Mouse (Mus musculus) limb, embryonic 15.5 days (tissue): ENCODE data around the gene Vmn1r46. TPM values are rescaled to one million over a fixed set of nuclear protein-coding genes. Genes with fewer than 3 reads are reported as not detected.
"Not testable (repeated sequence)": the region's sequence is repeated elsewhere in the genome, so short reads cannot be mapped to it uniquely, and the experiment has no call there.

Source experiments
- ATAC-seq: fragments of 200-750 bp; cut with Nextera tagmentation; 2 replicates; pipeline ENCODE4 v1.8.0; 2017; ENCODE audit warnings: low read depth, moderate TSS enrichment; ENCODE audit not compliant: insufficient number of reproducible peaks, low FRiP score, low TSS enrichment
- H3K27ac ChIP-seq: fragments of 300-500 bp; sonication (generic); 2 replicates; pipeline ENCODE4 v1.5.1; 2015; ENCODE audit warnings: moderate library complexity, mild to moderate bottlenecking, inconsistent platforms
- H3K27me3 ChIP-seq: fragments of 300-500 bp; sonication (generic); 2 replicates; pipeline ENCODE4 v1.6.1; 2015; ENCODE audit warnings: inconsistent platforms
- H3K36me3 ChIP-seq: fragments of 300-500 bp; sonication (generic); 2 replicates; pipeline ENCODE4 v1.6.1; 2015; ENCODE audit warnings: inconsistent platforms
- H3K4me1 ChIP-seq: fragments of 300-500 bp; sonication (generic); 2 replicates; pipeline ENCODE4 v1.6.1; 2015; ENCODE audit warnings: inconsistent platforms
- H3K4me2 ChIP-seq: fragments of 300-500 bp; sonication (generic); 2 replicates; pipeline ENCODE4 v1.6.1; 2015; ENCODE audit warnings: mild to moderate bottlenecking, inconsistent platforms
- H3K4me3 ChIP-seq: fragments of 300-500 bp; sonication (generic); 2 replicates; pipeline ENCODE4 v1.5.1; 2015; ENCODE audit warnings: mild to moderate bottlenecking, inconsistent platforms
- H3K9ac ChIP-seq: fragments of 300-500 bp; sonication (generic); 2 replicates; pipeline ENCODE4 v1.6.1; 2015; ENCODE audit warnings: inconsistent platforms
- H3K9me3 ChIP-seq: fragments of 300-500 bp; sonication (generic); 2 replicates; pipeline ENCODE4 v1.6.1; 2016; ENCODE audit warnings: inconsistent platforms
- WGBS: fragments of 180-500 bp; shearing (Covaris S2); methylation state at CpG from one replicate; pipeline ENCODE4 v1.1.7; 2015; 5-methylcytosine and 5-hydroxymethylcytosine counted together
- polyA plus RNA-seq: library from polyadenylated mRNA; unstranded; fragments of >200 nt; fragmentation: Nextera tagmentation; extraction: Ambion mirVana; gene quantifications from 2 replicates; pipeline ENCODE4 v1.2.1, GENCODE M21; 2015

Vmn1r46 gene
- polyA plus RNA-seq: not detected in 2 replicates

DNA sequence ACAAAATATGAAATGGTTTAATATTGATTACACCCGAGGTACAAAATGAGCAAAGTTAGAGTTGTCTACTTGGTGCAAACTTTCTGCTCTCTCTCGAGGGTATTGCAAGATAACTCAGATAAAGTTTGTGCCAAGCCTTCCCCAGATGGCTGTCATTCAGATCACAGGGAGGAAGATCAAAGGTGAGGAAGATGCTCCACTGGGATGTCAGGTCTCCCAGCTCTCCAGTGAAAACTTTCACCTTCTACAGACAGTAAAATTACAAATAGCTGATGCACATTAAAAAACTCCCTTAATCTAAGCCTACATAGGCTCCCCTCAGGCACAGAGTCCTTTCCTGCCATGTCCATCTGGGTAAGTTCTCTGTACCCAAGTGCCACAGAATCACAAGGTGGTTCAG, at the start of gene Vmn1r46:
Gene Vmn1r46 (plus strand): TSS at position 301 of the 400 bp plus-strand sequence.
- Histone ChIP-seq H3K27me3 (no peaks in the 10 kb centered on the region), H3K4me3 (no peak within 1 kb of the TSS), H3K4me2 (no peak within 1 kb of the TSS), H3K36me3 (no peaks in the 10 kb centered on the region), H3K4me1 (no peaks in the 10 kb centered on the region), H3K9ac (no peak within 1 kb of the TSS), H3K9me3 (peaks cover 4% of the 10 kb centered on the region; the same call in 1 of the 2 replicates), H3K27ac (no peak within 1 kb of the TSS)
- ATAC-seq: no peak
- WGBS: 58% methylated on average over 2 of the region's 2 CpGs

DNA sequence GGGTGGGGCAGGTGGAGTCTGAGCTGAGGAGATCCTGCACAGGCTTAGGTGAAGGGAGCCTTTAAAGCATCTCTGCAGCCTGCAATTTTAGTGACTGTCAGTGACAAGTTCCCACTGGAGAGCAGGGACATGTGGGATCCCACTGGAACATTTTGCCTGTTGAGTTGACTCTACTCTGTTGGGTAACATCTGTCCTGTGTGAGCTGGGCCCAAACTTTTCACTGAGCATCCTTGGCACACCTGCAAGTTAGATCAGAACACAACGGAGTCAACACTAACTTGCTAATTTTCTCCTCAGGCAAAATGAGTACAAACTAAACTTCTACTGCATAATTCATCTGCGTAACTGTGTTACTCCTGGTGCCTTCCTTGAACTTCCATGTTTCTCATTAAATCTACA, 28.6 kb upstream of the Vmn1r46 start, which contains the start of gene Vmn1r45:
Gene Vmn1r45 (minus strand): TSS at position 101 of the 400 bp plus-strand sequence.
- WGBS: 83% methylated on average over 2 of the region's 2 CpGs
- H3K4me2 ChIP-seq, H3K9me3 ChIP-seq, H3K9ac ChIP-seq, H3K27ac ChIP-seq, ATAC-seq, H3K27me3 ChIP-seq, H3K36me3 ChIP-seq, H3K4me1 ChIP-seq, H3K4me3 ChIP-seq: not testable (repeated sequence)

DNA sequence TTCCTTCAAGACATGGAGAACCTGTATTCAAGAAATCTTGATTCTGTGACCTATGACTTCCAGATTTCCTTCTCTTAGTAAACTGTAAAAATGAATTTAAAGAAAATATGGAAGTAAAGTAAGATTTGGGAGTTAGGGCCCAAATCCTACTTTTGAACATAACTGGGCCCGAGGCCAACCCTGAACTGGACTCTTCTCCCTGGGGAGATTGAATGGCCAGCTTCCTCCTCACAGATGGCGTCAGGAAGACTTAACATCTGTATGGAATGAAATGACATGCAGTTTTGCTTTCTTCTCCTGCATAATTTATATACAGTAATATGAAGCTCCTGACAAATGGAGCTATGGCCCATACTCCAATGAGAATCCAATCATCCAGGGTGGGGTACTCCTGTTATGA, 28.2 kb upstream of the Vmn1r46 start:
- Histone ChIP-seq H3K27me3 (no peaks in the 10 kb centered on the region), H3K4me1 (no peaks in the 10 kb centered on the region), H3K9ac (no peak overlapping the region), H3K4me3 (no peak overlapping the region), H3K9me3 (no peaks in the 10 kb centered on the region), H3K27ac (no peak overlapping the region), H3K4me2 (no peak overlapping the region), H3K36me3 (no peaks in the 10 kb centered on the region)
- ATAC-seq: no peak
- WGBS: 77% methylated on average over 2 of the region's 2 CpGs

DNA sequence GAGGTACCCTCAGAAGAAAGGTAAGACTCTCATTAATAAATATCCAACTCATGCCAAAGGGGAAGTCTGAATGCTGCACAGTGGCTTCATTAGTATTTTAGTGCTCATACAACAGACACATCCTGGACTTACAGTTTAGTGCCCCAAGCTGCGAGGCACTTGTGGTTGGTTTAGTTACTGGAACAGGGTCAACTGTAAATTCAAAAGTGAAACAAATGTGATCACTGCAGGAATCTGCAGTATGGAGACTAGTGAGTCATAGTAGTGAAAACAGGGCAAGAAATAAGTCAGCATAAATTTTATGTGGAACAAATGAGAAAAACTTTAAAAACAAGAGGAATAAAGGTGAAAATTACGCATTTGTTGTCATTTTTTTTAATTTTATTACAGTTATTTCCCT, 15.6 kb upstream of the Vmn1r46 start:
- no peaks in the 10 kb centered on the region for H3K27me3 ChIP-seq
- ATAC-seq: no peak
- no peak overlapping the region for H3K4me3 ChIP-seq
- H3K36me3 ChIP-seq: no peaks in the 10 kb centered on the region
- no peaks in the 10 kb centered on the region for H3K9me3 ChIP-seq
- 64% methylated on average over 2 of the region's 2 CpGs for WGBS
- no peak overlapping the region for H3K27ac ChIP-seq
- H3K4me1 ChIP-seq: no peaks in the 10 kb centered on the region
- H3K4me2 ChIP-seq: no peak overlapping the region
- H3K9ac ChIP-seq: no peak overlapping the region

DNA sequence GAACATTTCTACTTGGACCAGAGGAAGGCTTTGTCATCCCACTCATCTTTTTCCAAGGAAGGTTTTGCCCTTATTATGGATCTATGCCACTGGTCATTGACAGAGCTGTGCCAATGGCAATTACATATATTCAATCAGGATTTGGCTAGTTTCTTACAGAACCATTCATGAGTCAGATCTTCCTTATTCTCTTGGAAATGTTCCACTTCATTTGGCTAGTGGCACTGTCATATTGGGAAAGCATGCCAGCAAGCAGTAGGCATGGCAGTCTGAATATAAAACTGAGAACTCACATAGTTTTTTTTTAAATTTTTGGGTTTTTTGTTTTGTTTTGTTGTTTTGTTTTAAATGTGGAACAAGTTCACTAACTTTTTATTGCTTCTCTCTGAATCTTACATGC, 2.8 kb upstream of the Vmn1r46 start:
- Histone ChIP-seq H3K4me1 (no peaks in the 10 kb centered on the region), H3K9me3 (no peaks in the 10 kb centered on the region), H3K27ac (no peak overlapping the region), H3K4me2 (no peak overlapping the region), H3K9ac (no peak overlapping the region), H3K4me3 (no peak overlapping the region), H3K27me3 (no peaks in the 10 kb centered on the region), H3K36me3 (no peaks in the 10 kb centered on the region)
- ATAC-seq: no peak

DNA sequence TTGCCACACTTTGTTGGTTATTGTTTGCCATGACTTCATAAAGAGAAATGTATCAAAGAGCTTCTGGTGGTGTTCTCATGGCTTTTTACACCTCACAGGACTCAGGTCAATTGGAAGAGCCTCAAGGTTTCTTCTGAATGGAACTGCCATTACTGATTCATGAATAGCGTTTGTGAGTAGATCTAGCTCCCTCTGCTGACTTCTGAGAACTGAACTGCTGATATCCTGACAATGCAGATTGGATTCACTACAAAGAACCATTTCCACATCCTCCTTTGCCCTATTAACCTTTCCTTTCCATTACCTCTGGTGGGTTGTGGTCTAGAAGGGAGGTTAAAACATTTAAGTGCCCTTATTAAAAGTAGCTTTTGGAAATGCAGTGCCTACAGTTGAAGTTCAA, 16.9 kb downstream of the Vmn1r46 start:
- Histone ChIP-seq H3K9me3 (no peaks in the 10 kb centered on the region), H3K27ac (no peak overlapping the region), H3K36me3 (no peaks in the 10 kb centered on the region), H3K9ac (no peak overlapping the region), H3K4me1 (no peaks in the 10 kb centered on the region), H3K27me3 (no peaks in the 10 kb centered on the region), H3K4me3 (no peak overlapping the region), H3K4me2 (no peak overlapping the region)
- 21% methylated on average over 1 of the region's 1 CpGs for WGBS
- no peak for ATAC-seq

DNA sequence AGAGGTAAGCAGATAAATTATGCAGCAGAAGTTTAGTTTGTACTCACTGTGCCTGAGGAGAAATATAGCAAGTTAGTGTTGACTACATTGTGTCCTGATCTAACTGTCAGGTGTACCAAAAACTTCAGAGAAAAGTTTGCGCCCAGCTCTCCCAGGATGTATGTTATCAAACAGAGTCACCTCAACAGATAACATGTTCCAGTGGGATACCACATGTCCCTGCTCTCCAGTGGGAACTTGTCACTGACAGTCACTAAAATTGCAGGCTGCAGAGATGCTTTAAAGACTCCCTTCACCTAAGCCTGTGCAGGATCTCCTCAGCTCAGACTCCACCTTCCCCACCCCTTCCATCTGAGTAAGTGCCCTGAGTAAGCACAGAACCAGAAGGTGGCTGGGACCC, 46.7 kb downstream of the Vmn1r46 start, which contains the start of gene Vmn1r47:
Gene Vmn1r47 (plus strand): TSS at position 301 of the 400 bp plus-strand sequence.
- H3K9me3 ChIP-seq, H3K27me3 ChIP-seq, H3K36me3 ChIP-seq, ATAC-seq, H3K27ac ChIP-seq, H3K9ac ChIP-seq, H3K4me3 ChIP-seq, H3K4me2 ChIP-seq, H3K4me1 ChIP-seq: not testable (repeated sequence)
- WGBS: 95% methylated on average over 1 of the region's 1 CpGs

Other genes starting within 250 kb of the Vmn1r46 start
- gene Vmn1r41, start 228.5 kb upstream of the Vmn1r46 start, polyA plus RNA-seq: not detected in 2 replicates
- gene Vmn1r42, start 92.9 kb upstream of the Vmn1r46 start, polyA plus RNA-seq: not detected in 2 replicates
- gene Vmn1r43, start 92.9 kb upstream of the Vmn1r46 start, polyA plus RNA-seq: 0.04 TPM in 2 replicates
- 0.11 TPM in 1 of 2 replicates, not detected in the other for gene Vmn1r44, start 85.7 kb upstream of the Vmn1r46 start, polyA plus RNA-seq
- not detected in 2 replicates for gene Vmn1r45, start 28.7 kb upstream of the Vmn1r46 start, polyA plus RNA-seq
- not detected in 2 replicates for gene Vmn1r47, start 46.8 kb downstream of the Vmn1r46 start, polyA plus RNA-seq
- not detected in 2 replicates for gene Vmn1r48, start 67.5 kb downstream of the Vmn1r46 start, polyA plus RNA-seq
- gene Vmn1r49, start 109.2 kb downstream of the Vmn1r46 start, polyA plus RNA-seq: not detected in 2 replicates
- gene Vmn1r50, start 132.1 kb downstream of the Vmn1r46 start, polyA plus RNA-seq: not detected in 2 replicates
- not detected in 2 replicates for gene Vmn1r51, start 153.3 kb downstream of the Vmn1r46 start, polyA plus RNA-seq
- not detected in 2 replicates for gene Vmn1r52, start 205.5 kb downstream of the Vmn1r46 start, polyA plus RNA-seq
- not detected in 2 replicates for gene V1ra8, start 233.5 kb downstream of the Vmn1r46 start, polyA plus RNA-seq